Mouse (Mus musculus): ENCODE data around the gene Ooep. TPM values are rescaled to one million over a fixed set of nuclear protein-coding genes. Genes with fewer than 3 reads are reported as not detected.

The Ooep gene
- total and polyA plus RNA-seq, 3 experiments = not detected

DNA sequence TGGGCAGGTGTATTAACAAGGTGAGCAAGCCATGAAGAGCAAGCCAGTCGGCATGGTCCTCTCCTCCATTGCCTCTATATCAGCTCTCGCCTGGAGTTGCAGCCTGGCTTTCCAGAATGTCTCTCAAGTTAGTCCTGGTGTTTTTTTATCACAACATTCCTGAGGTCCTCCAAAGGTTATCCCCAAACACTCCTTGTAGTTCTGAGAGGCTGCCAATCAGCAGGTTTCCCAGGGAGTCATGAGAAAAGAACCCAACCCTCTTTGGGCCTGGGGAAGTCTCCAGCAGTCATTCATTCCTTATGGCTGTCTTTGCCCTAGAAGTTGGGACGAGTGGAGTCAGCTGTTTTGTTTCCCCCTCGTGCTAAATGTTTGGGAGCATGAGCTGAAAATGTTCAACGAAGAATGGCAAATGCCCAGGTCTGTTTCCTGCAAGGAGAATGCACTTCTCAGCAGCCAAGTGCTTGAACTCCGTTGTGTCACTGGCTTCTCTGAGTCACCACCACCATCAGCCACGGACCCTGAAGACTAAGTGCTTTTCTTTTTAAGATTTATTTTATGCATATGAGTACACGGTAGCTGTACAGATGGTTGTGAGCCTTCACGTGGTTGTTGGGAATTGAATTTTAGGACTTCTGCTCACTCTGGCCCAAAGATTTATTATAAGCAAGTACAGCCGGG lies 5.6 kb downstream of the Ooep start:
- dilution Hi-C loops (cut with MboI; ENCODE audit: extremely low pct_ligation_motif_present, extremely low pct_unique_long_range_greater_than_20kb, low sequenced_read_pairs) (no loop called here), in situ Hi-C loops (cut with MboI; ENCODE audit: low pct_ligation_motif_present, low pct_unique_long_range_greater_than_20kb, low sequenced_read_pairs) (no loop called here)
- H3K27me3 ChIP-seq (replicated peaks) = peaks cover 49% of the 10 kb centered on the region
- no peaks in the 10 kb centered on the region for H3K9me3 ChIP-seq (replicated peaks; ENCODE audit: low read length)
- H3K27ac ChIP-seq (ENCODE audit: insufficient read depth, low read depth) = no peak overlapping the region
- H3K36me3 ChIP-seq (replicated peaks in 1 of 2; ENCODE audit: control insufficient read depth in 1 of 2, insufficient read depth in 1 of 2, low read length in 1 of 2) = no peaks in the 10 kb centered on the region
- DNase-seq (ENCODE audit: extremely low read depth) = no peak
- H3K79me2 ChIP-seq (replicated peaks; ENCODE audit: control insufficient read depth, extremely low read depth, insufficient read depth, poor library complexity, severe bottlenecking) = no peaks in the 10 kb centered on the region
- no peaks in the 10 kb centered on the region for H3K4me1 ChIP-seq (ENCODE audit: control insufficient read depth in 1 of 2, insufficient read depth in 2 of 2)
- no peak overlapping the region for H3K9ac ChIP-seq (ENCODE audit: insufficient read depth, low read depth)
- H3K4me2 ChIP-seq (ENCODE audit: insufficient read depth, low read depth, poor library complexity, severe bottlenecking) = no peak overlapping the region
- no peak overlapping the region for H3K4me3 ChIP-seq (replicated peaks in 1 of 3; ENCODE audit: low read depth in 2 of 3, low read length in 2 of 3, poor library complexity in 1 of 3)
- TF ChIP-seq JUN (IDR thresholded peaks at IDR 0.05; ENCODE audit: insufficient read depth, low read depth, low read length) (no peak), GABPA (IDR thresholded peaks at IDR 0.05; ENCODE audit: insufficient replicate concordance, low read depth, low read length) (no peak), NRF1 (IDR thresholded peaks at IDR 0.05; ENCODE audit: low read depth, low read length) (no peak)

DNA sequence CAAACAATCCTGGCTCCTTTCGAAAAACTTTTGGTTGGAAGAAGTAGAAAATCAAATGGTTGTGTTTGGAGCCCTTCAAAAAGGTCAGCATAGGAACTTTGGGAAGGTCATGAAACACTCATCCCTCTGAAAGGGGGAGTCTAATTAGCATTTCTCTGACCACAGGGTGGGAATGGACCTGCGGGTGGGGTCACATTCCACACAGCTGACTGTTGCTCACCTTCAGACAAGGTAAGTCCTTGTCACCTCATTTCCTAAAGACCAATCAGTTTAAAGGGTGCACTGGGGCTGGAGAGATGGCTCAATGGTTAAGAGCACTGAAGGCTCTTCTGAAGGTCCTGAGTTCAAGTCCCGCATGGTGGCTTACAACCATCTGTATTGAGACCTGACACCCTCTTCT lies 7.1 kb downstream of the Ooep start:
- dilution Hi-C loops (cut with MboI; ENCODE audit: extremely low pct_ligation_motif_present, extremely low pct_unique_long_range_greater_than_20kb, low sequenced_read_pairs) (no loop called here), in situ Hi-C loops (cut with MboI; ENCODE audit: low pct_ligation_motif_present, low pct_unique_long_range_greater_than_20kb, low sequenced_read_pairs) (no loop called here)
- no peaks in the 10 kb centered on the region for H3K4me1 ChIP-seq (ENCODE audit: control insufficient read depth in 1 of 2, insufficient read depth in 2 of 2)
- H3K4me3 ChIP-seq (replicated peaks in 1 of 3; ENCODE audit: low read depth in 2 of 3, low read length in 2 of 3, poor library complexity in 1 of 3) = no peak overlapping the region
- H3K9ac ChIP-seq (ENCODE audit: insufficient read depth, low read depth) = no peak overlapping the region
- H3K9me3 ChIP-seq (replicated peaks; ENCODE audit: low read length) = no peaks in the 10 kb centered on the region
- peaks cover 39% of the 10 kb centered on the region for H3K27me3 ChIP-seq (replicated peaks)
- no peaks in the 10 kb centered on the region for H3K79me2 ChIP-seq (replicated peaks; ENCODE audit: control insufficient read depth, extremely low read depth, insufficient read depth, poor library complexity, severe bottlenecking)
- H3K36me3 ChIP-seq (replicated peaks in 1 of 2; ENCODE audit: control insufficient read depth in 1 of 2, insufficient read depth in 1 of 2, low read length in 1 of 2) = no peaks in the 10 kb centered on the region
- no peak overlapping the region for H3K4me2 ChIP-seq (ENCODE audit: insufficient read depth, low read depth, poor library complexity, severe bottlenecking)
- H3K27ac ChIP-seq (ENCODE audit: insufficient read depth, low read depth) = no peak overlapping the region
- TF ChIP-seq USF1 (IDR thresholded peaks at IDR 0.05; ENCODE audit: low read depth, low read length) (no peak), MXI1 (IDR thresholded peaks at IDR 0.05; ENCODE audit: low read depth, low read length) (no peak), NELFE (IDR thresholded peaks at IDR 0.05; ENCODE audit: low read depth, low read length) (no peak), GABPA (IDR thresholded peaks at IDR 0.05; ENCODE audit: insufficient replicate concordance, low read depth, low read length) (no peak), ZNF384 (IDR thresholded peaks at IDR 0.05; ENCODE audit: low read depth, low read length) (no peak), SIN3A (IDR thresholded peaks at IDR 0.05; ENCODE audit: low read length) (no peak), CTCF (conservative IDR thresholded peaks at IDR 0.05 in 1 of 2, IDR thresholded peaks at IDR 0.05 in 1 of 2; ENCODE audit: low read depth in 2 of 2, low read length in 2 of 2) (no peak)
- DNase-seq (ENCODE audit: extremely low read depth) = no peak

DNA sequence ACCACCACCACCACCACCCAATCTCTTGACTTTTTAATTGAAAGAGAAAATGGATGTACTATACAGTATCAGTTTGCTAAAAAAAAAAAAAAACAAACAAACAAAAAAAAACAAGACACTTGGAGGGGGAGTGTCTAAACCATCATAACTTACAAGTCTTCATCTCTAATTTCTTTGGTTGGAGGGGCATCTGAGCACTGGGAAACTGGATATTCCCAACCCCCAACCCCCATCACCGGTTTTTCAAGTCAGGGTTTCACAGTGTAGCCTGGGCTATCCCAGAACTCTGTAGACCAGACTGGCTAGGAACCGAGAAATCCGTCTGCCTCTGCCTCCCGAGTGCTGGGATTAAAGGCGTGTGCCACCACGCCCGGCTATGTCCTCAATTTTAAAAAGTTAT lies 8.7 kb downstream of the Ooep start:
- no peaks in the 10 kb centered on the region for H3K79me2 ChIP-seq (replicated peaks; ENCODE audit: control insufficient read depth, extremely low read depth, insufficient read depth, poor library complexity, severe bottlenecking)
- H3K9ac ChIP-seq (ENCODE audit: insufficient read depth, low read depth) = no peak overlapping the region

More for the DNA sequence above, 8.7 kb downstream of the Ooep start:
- no peaks in the 10 kb centered on the region for H3K4me1 ChIP-seq (ENCODE audit: control insufficient read depth in 1 of 2, insufficient read depth in 2 of 2)
- no peaks in the 10 kb centered on the region for H3K36me3 ChIP-seq (replicated peaks in 1 of 2; ENCODE audit: control insufficient read depth in 1 of 2, insufficient read depth in 1 of 2, low read length in 1 of 2)
- H3K27ac ChIP-seq (ENCODE audit: insufficient read depth, low read depth) = no peak overlapping the region
- DNase-seq (ENCODE audit: extremely low read depth) = no peak
- peaks cover 36% of the 10 kb centered on the region for H3K27me3 ChIP-seq (replicated peaks)
- in situ Hi-C loops (cut with MboI; ENCODE audit: low pct_ligation_motif_present, low pct_unique_long_range_greater_than_20kb, low sequenced_read_pairs) = loop anchor here (10.0 kb wide), 1 partner anchor 165 kb away; no protein-coding TSS in a partner anchor
- no peak overlapping the region for H3K4me2 ChIP-seq (ENCODE audit: insufficient read depth, low read depth, poor library complexity, severe bottlenecking)
- TF ChIP-seq BHLHE40 (IDR thresholded peaks at IDR 0.05; ENCODE audit: low read depth, low read length) (no peak), HCFC1 (IDR thresholded peaks at IDR 0.05; ENCODE audit: low read depth, low read length) (no peak)
- H3K4me3 ChIP-seq (replicated peaks in 1 of 3; ENCODE audit: low read depth in 2 of 3, low read length in 2 of 3, poor library complexity in 1 of 3) = no peak overlapping the region
- H3K9me3 ChIP-seq (replicated peaks; ENCODE audit: low read length) = no peaks in the 10 kb centered on the region
- dilution Hi-C loops (cut with MboI; ENCODE audit: extremely low pct_ligation_motif_present, extremely low pct_unique_long_range_greater_than_20kb, low sequenced_read_pairs) = no loop called here

All from CH12.LX (cell line).